Mouse (Mus musculus) thymus, adult 2 months (tissue): ENCODE data around the gene Zfyve26.

ENCODE experiments used
- CTCF ChIP-seq: fragments of 200-500 bp; IDR thresholded peaks from 2 replicates; pipeline ENCODE4 v1.5.1; 2012; ENCODE audit warnings: mild to moderate bottlenecking, control low read depth, low read length, moderate library complexity, borderline replicate concordance; ENCODE audit not compliant: control insufficient read depth, poor library complexity, insufficient read depth; ENCODE audit errors: extremely low read depth
- POLR2A ChIP-seq: fragments of 200-500 bp; IDR thresholded peaks from 2 replicates; pipeline ENCODE4 v1.6.1; 2012; ENCODE audit warnings: mild to moderate bottlenecking, low read length, control low read depth, moderate library complexity; ENCODE audit not compliant: control insufficient read depth, poor library complexity, insufficient read depth; ENCODE audit errors: extremely low read depth

DNA sequence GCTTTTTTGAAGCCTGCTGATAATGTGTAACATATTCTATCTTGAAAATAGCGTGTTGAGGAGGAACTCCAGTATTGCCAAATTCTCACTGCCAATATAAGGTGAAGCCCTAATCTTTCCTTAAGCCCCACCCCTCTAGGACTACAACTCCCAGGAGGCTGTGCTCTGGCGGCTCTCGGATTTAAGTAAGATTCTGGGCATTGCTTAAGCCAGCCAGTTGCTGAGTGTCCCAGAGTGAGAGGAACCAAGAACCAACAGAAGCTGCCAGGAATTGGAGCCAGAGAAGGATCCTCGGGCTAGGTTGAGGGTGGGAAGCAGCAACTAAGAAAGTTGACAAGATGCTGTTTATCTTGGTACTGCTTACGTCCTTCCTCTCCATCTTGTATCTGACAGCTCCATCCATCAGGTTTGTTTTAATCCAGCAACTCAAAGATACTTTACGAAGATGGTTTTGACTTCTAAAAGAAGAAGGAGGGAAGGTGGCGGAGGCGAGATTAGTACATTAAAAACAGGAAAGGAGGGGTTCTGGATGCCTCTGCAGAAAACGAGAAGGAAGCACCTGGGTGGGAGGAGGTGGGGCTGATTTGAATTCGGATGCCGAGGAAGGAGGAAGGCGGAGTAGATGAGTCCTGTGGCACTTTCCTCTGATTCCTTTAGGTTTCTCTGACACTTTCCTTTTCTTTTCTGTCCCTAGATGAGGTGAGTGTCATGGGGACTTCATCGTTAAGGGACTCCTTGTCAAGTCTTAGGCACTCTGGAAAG is 87.2 kb downstream of the Zfyve26 start, which contains the start of gene Rdh12:
- TF ChIP-seq POLR2A = no peak
- no peak for TF ChIP-seq CTCF
